Mouse (Mus musculus): ENCODE measurements at regions not wholly inside any gene's neighbourhood (a gene's known extent, or its start where the extent isn't known, plus 50 kb on each side); places are given as distances from the start of the nearest gene placed in this dataset.

DNA sequence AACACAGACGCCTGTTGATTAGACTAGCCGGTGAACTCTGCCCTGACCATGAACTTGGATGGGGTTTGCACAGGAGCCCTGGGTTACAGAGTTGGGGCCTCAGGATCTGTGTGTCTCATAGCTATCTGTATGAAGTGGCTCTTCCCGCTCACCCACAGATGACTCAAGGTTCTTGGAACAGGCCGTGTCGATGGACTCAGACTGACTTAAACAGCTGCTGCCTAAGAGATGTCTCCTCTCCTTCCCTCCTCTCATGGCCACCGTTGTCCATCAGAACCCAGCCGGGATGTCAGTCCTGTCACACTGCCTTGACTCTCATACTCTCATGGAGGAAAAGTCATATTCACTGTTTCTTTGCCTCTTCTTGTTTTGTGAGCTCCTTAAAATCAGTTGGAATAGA, 121.2 kb upstream of the Tgfbr2 start:
- no peak for DNase-seq (ENCODE audit: low read depth, low spot score)
- in situ Hi-C loops (cut with MboI; ENCODE audit: low sequenced_read_pairs in 2 of 2, unreplicated experiment in 2 of 2): no loop called here
- no peaks in the 10 kb centered on the region for H3K4me1 ChIP-seq (ENCODE audit: control insufficient read depth in 2 of 2, insufficient read depth in 2 of 2, low read length in 2 of 2, poor library complexity in 1 of 2)
- no peak overlapping the region for H3K4me3 ChIP-seq (ENCODE audit: insufficient read depth in 1 of 2, low read depth in 1 of 2, low read length in 2 of 2, poor library complexity in 1 of 2, severe bottlenecking in 1 of 2)
- TF ChIP-seq MAFK (IDR thresholded peaks at IDR 0.05; ENCODE audit: insufficient read depth, low read depth, low read length) (no peak), HCFC1 (IDR thresholded peaks at IDR 0.05; ENCODE audit: borderline replicate concordance, insufficient read depth, low read length) (no peak), ZC3H11A (IDR thresholded peaks at IDR 0.05; ENCODE audit: borderline replicate concordance, low read depth, low read length) (no peak)
- H3K9ac ChIP-seq (ENCODE audit: insufficient read depth, low read depth, low read length, poor library complexity, severe bottlenecking): no peak overlapping the region
- no peaks in the 10 kb centered on the region for H3K36me3 ChIP-seq (ENCODE audit: control insufficient read depth, insufficient read depth, low read length, poor library complexity, severe bottlenecking)
- H3K27ac ChIP-seq (ENCODE audit: insufficient read depth, low read depth, low read length, poor library complexity, severe bottlenecking): no peak overlapping the region
- H3K9me3 ChIP-seq (ENCODE audit: control insufficient read depth, insufficient read depth, low read depth, low read length): no peaks in the 10 kb centered on the region

DNA sequence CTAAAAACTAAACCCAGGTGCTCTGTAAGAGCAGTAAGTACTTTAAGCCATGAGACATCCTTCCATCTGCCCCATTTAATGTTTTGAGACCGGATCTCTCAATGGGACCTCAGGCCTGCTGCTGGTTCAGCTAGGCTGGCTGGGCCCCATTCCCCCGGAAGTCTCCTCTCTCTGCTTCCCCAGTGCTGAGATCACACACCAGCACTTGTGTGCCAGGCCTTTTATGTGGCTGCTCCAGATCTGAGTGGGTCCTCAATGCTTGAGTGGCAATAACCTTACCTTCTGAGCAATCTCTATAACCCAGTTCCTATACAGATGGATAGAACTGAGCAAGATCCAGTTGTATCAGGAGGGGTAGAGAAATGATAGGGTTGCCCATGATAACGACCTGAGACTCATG, 118.9 kb upstream of the Tgfbr2 start:
- Histone ChIP-seq H3K27ac (ENCODE audit: insufficient read depth, low read depth, low read length, poor library complexity, severe bottlenecking) (no peak overlapping the region), H3K9me3 (ENCODE audit: control insufficient read depth, insufficient read depth, low read depth, low read length) (no peaks in the 10 kb centered on the region), H3K36me3 (ENCODE audit: control insufficient read depth, insufficient read depth, low read length, poor library complexity, severe bottlenecking) (no peaks in the 10 kb centered on the region), H3K4me3 (ENCODE audit: insufficient read depth in 1 of 2, low read depth in 1 of 2, low read length in 2 of 2, poor library complexity in 1 of 2, severe bottlenecking in 1 of 2) (no peak overlapping the region), H3K9ac (ENCODE audit: insufficient read depth, low read depth, low read length, poor library complexity, severe bottlenecking) (no peak overlapping the region), H3K4me1 (ENCODE audit: control insufficient read depth in 2 of 2, insufficient read depth in 2 of 2, low read length in 2 of 2, poor library complexity in 1 of 2) (no peaks in the 10 kb centered on the region)
- DNase-seq (ENCODE audit: low read depth, low spot score): no peak
- in situ Hi-C loops (cut with MboI; ENCODE audit: low sequenced_read_pairs in 2 of 2, unreplicated experiment in 2 of 2): no loop called here
- no peak for TF ChIP-seq ZNF384 (IDR thresholded peaks at IDR 0.05; ENCODE audit: low read depth, low read length)
- TF ChIP-seq HCFC1 (IDR thresholded peaks at IDR 0.05; ENCODE audit: borderline replicate concordance, insufficient read depth, low read length): no peak
- no peak for TF ChIP-seq MAFK (IDR thresholded peaks at IDR 0.05; ENCODE audit: insufficient read depth, low read depth, low read length)
- no peak for TF ChIP-seq ZC3H11A (IDR thresholded peaks at IDR 0.05; ENCODE audit: borderline replicate concordance, low read depth, low read length)
- TF ChIP-seq CHD2 (IDR thresholded peaks at IDR 0.05; ENCODE audit: low read depth, low read length): no peak

DNA sequence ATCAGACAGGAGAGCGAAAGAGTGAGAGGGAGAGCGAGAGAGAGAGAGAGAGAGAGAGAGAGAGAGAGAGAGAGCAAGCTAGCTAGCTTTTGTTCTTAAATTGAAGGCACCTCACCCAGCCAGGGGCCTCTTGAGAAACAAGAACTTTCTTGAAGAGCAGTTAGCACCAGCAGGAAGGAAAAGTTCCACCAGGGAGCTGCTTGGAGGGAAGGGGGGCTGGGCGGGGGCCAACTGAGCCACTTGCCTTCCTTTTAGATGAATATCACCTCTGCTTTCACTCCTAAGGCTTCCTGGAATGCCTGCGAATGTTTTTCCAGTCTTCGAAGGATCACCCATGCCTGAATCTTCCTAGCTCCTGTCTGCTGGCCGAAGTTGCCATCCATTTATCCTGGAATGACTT, 118.0 kb upstream of the Tgfbr2 start:
- Histone ChIP-seq H3K4me1 (ENCODE audit: control insufficient read depth in 2 of 2, insufficient read depth in 2 of 2, low read length in 2 of 2, poor library complexity in 1 of 2) (no peaks in the 10 kb centered on the region), H3K27ac (ENCODE audit: insufficient read depth, low read depth, low read length, poor library complexity, severe bottlenecking) (no peak overlapping the region), H3K36me3 (ENCODE audit: control insufficient read depth, insufficient read depth, low read length, poor library complexity, severe bottlenecking) (no peaks in the 10 kb centered on the region), H3K4me3 (ENCODE audit: insufficient read depth in 1 of 2, low read depth in 1 of 2, low read length in 2 of 2, poor library complexity in 1 of 2, severe bottlenecking in 1 of 2) (no peak overlapping the region), H3K9me3 (ENCODE audit: control insufficient read depth, insufficient read depth, low read depth, low read length) (no peaks in the 10 kb centered on the region), H3K9ac (ENCODE audit: insufficient read depth, low read depth, low read length, poor library complexity, severe bottlenecking) (no peak overlapping the region)
- in situ Hi-C loops (cut with MboI; ENCODE audit: low sequenced_read_pairs in 2 of 2, unreplicated experiment in 2 of 2): no loop called here
- TF ChIP-seq ZC3H11A (IDR thresholded peaks at IDR 0.05; ENCODE audit: borderline replicate concordance, low read depth, low read length): no peak
- TF ChIP-seq ZNF384 (IDR thresholded peaks at IDR 0.05; ENCODE audit: low read depth, low read length): no peak
- TF ChIP-seq CHD2 (IDR thresholded peaks at IDR 0.05; ENCODE audit: low read depth, low read length): no peak
- TF ChIP-seq MAFK (IDR thresholded peaks at IDR 0.05; ENCODE audit: insufficient read depth, low read depth, low read length): no peak
- no peak for TF ChIP-seq HCFC1 (IDR thresholded peaks at IDR 0.05; ENCODE audit: borderline replicate concordance, insufficient read depth, low read length)
- DNase-seq (ENCODE audit: low read depth, low spot score): no peak

DNA sequence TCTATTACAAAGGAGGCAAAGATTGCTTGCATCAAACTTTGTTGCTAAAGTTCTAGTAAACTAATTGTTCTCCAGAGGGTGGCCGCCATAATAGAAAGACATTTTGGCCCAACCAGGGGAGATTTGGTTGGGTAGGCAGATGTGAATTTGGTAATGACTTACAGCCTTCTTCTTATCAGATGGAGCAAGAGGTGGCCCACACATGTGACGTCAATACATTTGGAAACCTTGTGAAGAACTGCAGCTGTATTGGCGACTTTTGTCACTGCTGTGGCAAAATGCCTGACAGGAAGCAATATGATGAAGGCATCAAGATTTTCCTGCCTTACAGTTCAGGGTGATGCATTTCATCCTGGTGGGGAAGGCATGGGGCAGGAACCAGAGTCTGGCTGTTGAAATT, 116.5 kb upstream of the Tgfbr2 start:
- Histone ChIP-seq H3K9ac (ENCODE audit: insufficient read depth, low read depth, low read length, poor library complexity, severe bottlenecking) (no peak overlapping the region), H3K27ac (ENCODE audit: insufficient read depth, low read depth, low read length, poor library complexity, severe bottlenecking) (no peak overlapping the region), H3K9me3 (ENCODE audit: control insufficient read depth, insufficient read depth, low read depth, low read length) (no peaks in the 10 kb centered on the region), H3K36me3 (ENCODE audit: control insufficient read depth, insufficient read depth, low read length, poor library complexity, severe bottlenecking) (no peaks in the 10 kb centered on the region), H3K4me3 (ENCODE audit: insufficient read depth in 1 of 2, low read depth in 1 of 2, low read length in 2 of 2, poor library complexity in 1 of 2, severe bottlenecking in 1 of 2) (no peak overlapping the region), H3K4me1 (ENCODE audit: control insufficient read depth in 2 of 2, insufficient read depth in 2 of 2, low read length in 2 of 2, poor library complexity in 1 of 2) (no peaks in the 10 kb centered on the region)
- in situ Hi-C loops (cut with MboI; ENCODE audit: low sequenced_read_pairs in 2 of 2, unreplicated experiment in 2 of 2): no loop called here
- DNase-seq (ENCODE audit: low read depth, low spot score): no peak
- TF ChIP-seq CHD2 (IDR thresholded peaks at IDR 0.05; ENCODE audit: low read depth, low read length) (no peak), ZC3H11A (IDR thresholded peaks at IDR 0.05; ENCODE audit: borderline replicate concordance, low read depth, low read length) (no peak), HCFC1 (IDR thresholded peaks at IDR 0.05; ENCODE audit: borderline replicate concordance, insufficient read depth, low read length) (no peak), MAFK (IDR thresholded peaks at IDR 0.05; ENCODE audit: insufficient read depth, low read depth, low read length) (no peak), ZNF384 (IDR thresholded peaks at IDR 0.05; ENCODE audit: low read depth, low read length) (no peak)

DNA sequence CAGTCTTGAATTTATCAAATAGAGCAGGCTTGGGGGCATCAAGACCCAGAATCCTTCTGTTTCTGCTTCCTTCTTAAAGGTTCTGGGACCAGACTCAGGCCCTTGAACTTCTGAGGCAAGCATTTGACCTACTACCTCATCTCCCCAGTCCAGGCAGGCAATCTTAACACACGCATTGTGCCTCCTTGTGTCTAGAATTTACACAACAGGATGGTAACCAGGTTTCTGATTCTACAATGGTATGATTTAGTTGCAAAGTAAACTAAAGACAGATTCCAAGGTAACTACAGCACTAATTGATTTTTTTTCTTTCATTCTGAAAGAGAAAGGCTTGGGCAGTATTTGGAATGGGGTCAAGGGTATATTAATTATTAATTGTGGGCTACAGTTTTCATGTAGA, 115.7 kb upstream of the Tgfbr2 start:
- Histone ChIP-seq H3K4me3 (ENCODE audit: insufficient read depth in 1 of 2, low read depth in 1 of 2, low read length in 2 of 2, poor library complexity in 1 of 2, severe bottlenecking in 1 of 2) (no peak overlapping the region), H3K9ac (ENCODE audit: insufficient read depth, low read depth, low read length, poor library complexity, severe bottlenecking) (no peak overlapping the region), H3K36me3 (ENCODE audit: control insufficient read depth, insufficient read depth, low read length, poor library complexity, severe bottlenecking) (no peaks in the 10 kb centered on the region), H3K9me3 (ENCODE audit: control insufficient read depth, insufficient read depth, low read depth, low read length) (no peaks in the 10 kb centered on the region), H3K4me1 (ENCODE audit: control insufficient read depth in 2 of 2, insufficient read depth in 2 of 2, low read length in 2 of 2, poor library complexity in 1 of 2) (no peaks in the 10 kb centered on the region), H3K27ac (ENCODE audit: insufficient read depth, low read depth, low read length, poor library complexity, severe bottlenecking) (no peak overlapping the region)
- TF ChIP-seq ZC3H11A (IDR thresholded peaks at IDR 0.05; ENCODE audit: borderline replicate concordance, low read depth, low read length) (no peak), HCFC1 (IDR thresholded peaks at IDR 0.05; ENCODE audit: borderline replicate concordance, insufficient read depth, low read length) (no peak), ZNF384 (IDR thresholded peaks at IDR 0.05; ENCODE audit: low read depth, low read length) (no peak), CHD2 (IDR thresholded peaks at IDR 0.05; ENCODE audit: low read depth, low read length) (no peak), MAFK (IDR thresholded peaks at IDR 0.05; ENCODE audit: insufficient read depth, low read depth, low read length) (no peak)
- in situ Hi-C loops (cut with MboI; ENCODE audit: low sequenced_read_pairs in 2 of 2, unreplicated experiment in 2 of 2): no loop called here
- DNase-seq (ENCODE audit: low read depth, low spot score): no peak
